Mouse (Mus musculus): ENCODE data around the gene Pnlip. TPM values are rescaled to one million over a fixed set of nuclear protein-coding genes. Genes with fewer than 3 reads are reported as not detected.

Pnlip gene
- polyA plus RNA-seq, 1 experiment from 2014 or later = 0.27 TPM

DNA sequence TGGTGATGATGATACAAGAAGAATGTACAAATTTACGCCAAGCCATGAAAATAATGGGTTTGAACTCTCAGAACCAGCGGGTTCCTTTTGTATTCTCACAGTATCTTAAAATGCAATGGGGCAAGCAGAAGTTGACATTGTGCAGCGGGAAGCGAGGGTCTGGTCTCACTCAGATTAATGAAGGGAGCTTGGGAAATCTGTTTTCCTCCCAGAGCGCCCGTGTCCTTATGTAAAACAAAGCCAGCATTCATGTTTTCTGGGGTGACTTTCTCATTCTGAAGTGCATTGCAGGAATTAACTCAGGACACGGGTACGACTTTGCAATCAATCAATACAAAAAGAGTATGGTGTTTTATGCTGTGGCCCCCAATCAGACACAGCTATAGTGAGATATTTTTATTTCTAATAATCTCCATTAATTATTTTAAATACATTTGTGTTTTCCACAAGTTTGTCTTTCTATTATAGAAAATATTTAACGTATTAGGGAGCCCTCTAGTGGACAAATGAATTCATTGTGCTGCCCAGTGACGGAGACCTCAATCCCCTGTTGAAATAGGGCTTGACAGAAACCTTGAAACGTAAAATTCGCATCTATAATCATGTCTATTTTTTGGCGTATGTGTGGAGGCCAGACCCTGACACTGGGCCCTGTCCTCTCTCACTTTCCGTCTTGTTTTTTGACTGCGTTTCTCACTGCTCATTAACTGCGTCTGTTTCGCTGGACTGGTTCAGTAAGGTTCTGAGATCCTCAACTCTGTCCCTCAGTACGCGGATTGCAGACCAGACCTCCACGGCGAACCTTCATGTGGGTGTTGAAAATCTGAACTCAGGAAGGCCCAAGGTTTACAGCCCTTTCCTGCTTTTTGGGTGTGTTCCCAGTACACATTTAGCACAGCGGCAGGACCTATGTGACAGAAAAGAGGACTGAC lies 24.6 kb upstream of the Pnlip start:
- no peaks in the 10 kb centered on the region for H3K36me3 ChIP-seq (ENCODE audit: control insufficient read depth, insufficient read depth, low read length)
- H3K9me3 ChIP-seq (ENCODE audit: control insufficient read depth, low read depth, low read length) = no peaks in the 10 kb centered on the region
- H3K4me1 ChIP-seq (ENCODE audit: control insufficient read depth, insufficient read depth, low read length) = no peaks in the 10 kb centered on the region
- ATAC-seq (ENCODE audit: insufficient number of reproducible peaks, insufficient read depth, low FRiP score, low read depth) = no peak
- H3K9ac ChIP-seq (replicated peaks; ENCODE audit: low read depth, low read length) = no peak overlapping the region
- H3K4me3 ChIP-seq (ENCODE audit: low read depth, low read length) = no peak overlapping the region
- H3K27ac ChIP-seq (ENCODE audit: low read length) = no peak overlapping the region
- H3K4me2 ChIP-seq (replicated peaks; ENCODE audit: low read depth, low read length) = no peak overlapping the region
- H3K27me3 ChIP-seq (ENCODE audit: control insufficient read depth, insufficient read depth, low read length) = no peaks in the 10 kb centered on the region
- WGBS = 36% methylated on average over 22 of the region's 22 CpGs

GRCm38 (mm10) chr19:58629351-58629773 lies 22.9 kb upstream of the Pnlip start:
- H3K9ac ChIP-seq (replicated peaks; ENCODE audit: low read depth, low read length) = no peak overlapping the region
- no peaks in the 10 kb centered on the region for H3K4me1 ChIP-seq (ENCODE audit: control insufficient read depth, insufficient read depth, low read length)
- WGBS = 83% methylated on average over 3 of the region's 3 CpGs
- no peak overlapping the region for H3K4me2 ChIP-seq (replicated peaks; ENCODE audit: low read depth, low read length)
- no peak for ATAC-seq (ENCODE audit: insufficient number of reproducible peaks, insufficient read depth, low FRiP score, low read depth)
- no peaks in the 10 kb centered on the region for H3K27me3 ChIP-seq (ENCODE audit: control insufficient read depth, insufficient read depth, low read length)
- H3K27ac ChIP-seq (ENCODE audit: low read length) = no peak overlapping the region
- H3K36me3 ChIP-seq (ENCODE audit: control insufficient read depth, insufficient read depth, low read length) = no peaks in the 10 kb centered on the region
- no peaks in the 10 kb centered on the region for H3K9me3 ChIP-seq (ENCODE audit: control insufficient read depth, low read depth, low read length)
- no peak overlapping the region for H3K4me3 ChIP-seq (ENCODE audit: low read depth, low read length)

- Histone ChIP-seq H3K4me3 (ENCODE audit: low read depth, low read length) (no peak overlapping the region), H3K9me3 (ENCODE audit: control insufficient read depth, low read depth, low read length) (no peaks in the 10 kb centered on the region), H3K27ac (ENCODE audit: low read length) (no peak overlapping the region), H3K9ac (replicated peaks; ENCODE audit: low read depth, low read length) (no peak overlapping the region), H3K4me1 (ENCODE audit: control insufficient read depth, insufficient read depth, low read length) (no peaks in the 10 kb centered on the region), H3K4me2 (replicated peaks; ENCODE audit: low read depth, low read length) (no peak overlapping the region), H3K27me3 (ENCODE audit: control insufficient read depth, insufficient read depth, low read length) (no peaks in the 10 kb centered on the region), H3K36me3 (ENCODE audit: control insufficient read depth, insufficient read depth, low read length) (no peaks in the 10 kb centered on the region)
- WGBS = 75% methylated on average over 5 of the region's 5 CpGs
- ATAC-seq (ENCODE audit: insufficient number of reproducible peaks, insufficient read depth, low FRiP score, low read depth) = no peak
Observed at GRCm38 (mm10) chr19:58650036-58650435, 2.3 kb upstream of the Pnlip start.

GRCm38 (mm10) chr19:58662098-58662497 lies 9.8 kb downstream of the Pnlip start:
- WGBS = 61% methylated on average over 4 of the region's 4 CpGs
- no peak for ATAC-seq (ENCODE audit: insufficient number of reproducible peaks, insufficient read depth, low FRiP score, low read depth)
- no peaks in the 10 kb centered on the region for H3K36me3 ChIP-seq (ENCODE audit: control insufficient read depth, insufficient read depth, low read length)
- H3K9me3 ChIP-seq (ENCODE audit: control insufficient read depth, low read depth, low read length) = no peaks in the 10 kb centered on the region
- H3K9ac ChIP-seq (replicated peaks; ENCODE audit: low read depth, low read length) = no peak overlapping the region
- H3K4me2 ChIP-seq (replicated peaks; ENCODE audit: low read depth, low read length) = no peak overlapping the region
- H3K27ac ChIP-seq (ENCODE audit: low read length) = no peak overlapping the region
- H3K4me1 ChIP-seq (ENCODE audit: control insufficient read depth, insufficient read depth, low read length) = no peaks in the 10 kb centered on the region
- no peaks in the 10 kb centered on the region for H3K27me3 ChIP-seq (ENCODE audit: control insufficient read depth, insufficient read depth, low read length)
- H3K4me3 ChIP-seq (ENCODE audit: low read depth, low read length) = no peak overlapping the region

GRCm38 (mm10) chr19:58663317-58663716 lies 11.0 kb downstream of the Pnlip start:
- no peaks in the 10 kb centered on the region for H3K27me3 ChIP-seq (ENCODE audit: control insufficient read depth, insufficient read depth, low read length)
- H3K4me2 ChIP-seq (replicated peaks; ENCODE audit: low read depth, low read length) = no peak overlapping the region
- H3K27ac ChIP-seq (ENCODE audit: low read length) = no peak overlapping the region
- no peaks in the 10 kb centered on the region for H3K36me3 ChIP-seq (ENCODE audit: control insufficient read depth, insufficient read depth, low read length)
- H3K9me3 ChIP-seq (ENCODE audit: control insufficient read depth, low read depth, low read length) = no peaks in the 10 kb centered on the region
- H3K9ac ChIP-seq (replicated peaks; ENCODE audit: low read depth, low read length) = no peak overlapping the region
- no peak overlapping the region for H3K4me3 ChIP-seq (ENCODE audit: low read depth, low read length)
- no peaks in the 10 kb centered on the region for H3K4me1 ChIP-seq (ENCODE audit: control insufficient read depth, insufficient read depth, low read length)
- no peak for ATAC-seq (ENCODE audit: insufficient number of reproducible peaks, insufficient read depth, low FRiP score, low read depth)
- 77% methylated on average over 2 of the region's 2 CpGs for WGBS

DNA sequence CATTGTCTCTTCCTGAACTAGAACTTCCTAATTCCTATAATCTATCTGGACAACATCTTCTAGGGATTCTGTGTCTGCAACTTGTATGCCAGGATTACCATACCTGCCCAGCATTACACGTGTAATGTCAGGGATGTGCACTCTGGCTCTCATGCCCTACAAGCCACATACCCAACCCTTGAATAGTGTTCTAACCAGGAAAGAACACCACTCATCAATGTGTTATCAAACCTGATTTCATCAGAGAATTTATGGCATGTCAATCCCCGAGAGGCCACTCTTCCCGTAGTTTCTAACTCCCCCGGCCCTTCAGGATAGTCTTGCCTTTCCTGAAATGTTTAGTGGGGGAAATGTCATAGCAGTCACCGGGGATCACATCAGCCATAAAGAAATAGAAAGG lies 12.6 kb downstream of the Pnlip start:
- WGBS = 72% methylated on average over 5 of the region's 5 CpGs
- H3K36me3 ChIP-seq (ENCODE audit: control insufficient read depth, insufficient read depth, low read length) = no peaks in the 10 kb centered on the region
- H3K4me2 ChIP-seq (replicated peaks; ENCODE audit: low read depth, low read length) = no peak overlapping the region
- H3K9me3 ChIP-seq (ENCODE audit: control insufficient read depth, low read depth, low read length) = no peaks in the 10 kb centered on the region
- ATAC-seq (ENCODE audit: insufficient number of reproducible peaks, insufficient read depth, low FRiP score, low read depth) = no peak
- no peaks in the 10 kb centered on the region for H3K4me1 ChIP-seq (ENCODE audit: control insufficient read depth, insufficient read depth, low read length)
- H3K27me3 ChIP-seq (ENCODE audit: control insufficient read depth, insufficient read depth, low read length) = no peaks in the 10 kb centered on the region
- H3K27ac ChIP-seq (ENCODE audit: low read length) = no peak overlapping the region
- H3K4me3 ChIP-seq (ENCODE audit: low read depth, low read length) = no peak overlapping the region
- H3K9ac ChIP-seq (replicated peaks; ENCODE audit: low read depth, low read length) = no peak overlapping the region

GRCm38 (mm10) chr19:58674644-58675043 lies 22.3 kb downstream of the Pnlip start:
- H3K27ac ChIP-seq (ENCODE audit: low read length) = peak overlapping the region; percentile 44
- WGBS = 29% methylated on average over 2 of the region's 2 CpGs
- no peak overlapping the region for H3K9ac ChIP-seq (replicated peaks; ENCODE audit: low read depth, low read length)
- H3K4me3 ChIP-seq (ENCODE audit: low read depth, low read length) = no peak overlapping the region
- no peaks in the 10 kb centered on the region for H3K9me3 ChIP-seq (ENCODE audit: control insufficient read depth, low read depth, low read length)
- H3K36me3 ChIP-seq (ENCODE audit: control insufficient read depth, insufficient read depth, low read length) = no peaks in the 10 kb centered on the region
- 0 out of 2 replicates have a peak, but pooled peaks cover 9% of the 10 kb centered on the region for H3K4me1 ChIP-seq (ENCODE audit: control insufficient read depth, insufficient read depth, low read length)
- H3K4me2 ChIP-seq (replicated peaks; ENCODE audit: low read depth, low read length) = no peak overlapping the region
- H3K27me3 ChIP-seq (ENCODE audit: control insufficient read depth, insufficient read depth, low read length) = no peaks in the 10 kb centered on the region
- ATAC-seq (ENCODE audit: insufficient number of reproducible peaks, insufficient read depth, low FRiP score, low read depth) = peak; percentile 33; the same call in 1 of the 2 replicates

DNA sequence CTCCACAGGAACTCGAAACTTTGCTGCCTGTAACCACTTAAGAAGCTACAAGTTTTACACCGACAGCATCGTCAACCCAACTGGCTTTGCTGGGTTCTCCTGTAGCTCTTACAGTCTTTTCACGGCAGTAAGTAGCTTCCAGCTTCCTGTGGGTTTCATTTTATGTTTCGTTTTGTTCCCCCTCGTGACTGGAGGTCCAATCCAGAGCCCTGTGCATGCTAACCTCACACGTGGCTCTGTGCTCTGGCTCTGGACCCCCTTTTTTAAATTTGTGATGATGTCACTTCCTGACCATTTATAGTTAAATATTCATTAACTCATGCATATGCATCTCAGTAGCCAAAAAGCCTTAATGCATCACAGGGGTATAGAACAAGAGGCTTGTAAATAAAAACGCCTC lies 24.8 kb downstream of the Pnlip start:
- H3K4me3 ChIP-seq (ENCODE audit: low read depth, low read length) = no peak overlapping the region
- no peaks in the 10 kb centered on the region for H3K9me3 ChIP-seq (ENCODE audit: control insufficient read depth, low read depth, low read length)
- 76% methylated on average over 8 of the region's 8 CpGs for whole genome bisulfite sequencing

More for the DNA sequence above, 24.8 kb downstream of the Pnlip start:
- 0 out of 2 replicates have a peak, but pooled peaks cover 9% of the 10 kb centered on the region for H3K4me1 ChIP-seq (ENCODE audit: control insufficient read depth, insufficient read depth, low read length)
- H3K27me3 ChIP-seq (ENCODE audit: control insufficient read depth, insufficient read depth, low read length) = no peaks in the 10 kb centered on the region
- H3K9ac ChIP-seq (replicated peaks; ENCODE audit: low read depth, low read length) = no peak overlapping the region
- no peaks in the 10 kb centered on the region for H3K36me3 ChIP-seq (ENCODE audit: control insufficient read depth, insufficient read depth, low read length)
- no peak for ATAC-seq (ENCODE audit: insufficient number of reproducible peaks, insufficient read depth, low FRiP score, low read depth)
- H3K4me2 ChIP-seq (replicated peaks; ENCODE audit: low read depth, low read length) = no peak overlapping the region
- H3K27ac ChIP-seq (ENCODE audit: low read length) = no peak overlapping the region

All from stomach, embryonic 14.5 days (tissue).